Mouse (Mus musculus): ENCODE measurements at regions not wholly inside any gene's neighbourhood (a gene's known extent, or its start where the extent isn't known, plus 50 kb on each side); places are given as distances from the start of the nearest gene placed in this dataset.

DNA sequence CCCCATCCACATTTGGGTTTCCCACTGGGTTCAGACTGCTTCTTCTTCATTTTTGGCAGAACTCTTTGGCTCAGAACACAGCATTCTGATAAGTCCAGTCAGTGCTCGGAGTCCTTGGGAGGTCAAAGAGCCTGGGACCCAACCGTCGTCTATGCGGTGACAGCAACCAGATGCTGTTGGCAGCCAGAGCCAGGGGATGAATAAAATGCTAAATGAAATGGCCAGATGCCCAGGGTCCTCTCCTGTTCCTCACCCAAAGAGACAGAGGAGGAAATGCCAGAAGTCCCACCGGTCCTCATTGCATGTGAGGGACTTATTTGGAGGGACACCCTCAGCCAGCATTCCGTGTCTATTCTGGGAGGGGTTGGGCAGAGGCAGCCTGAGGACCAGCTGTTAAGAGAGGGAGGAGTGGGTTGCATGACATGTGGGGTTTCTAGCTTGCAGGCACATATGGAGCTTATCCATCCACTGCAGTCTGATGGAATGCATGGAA lies 801.2 kb upstream of the Lrrc6 start:
- no peak for TF ChIP-seq POLR2A (IDR thresholded peaks at IDR 0.05; ENCODE audit: low read depth, low read length)
- TF ChIP-seq CTCF (conservative IDR thresholded peaks at IDR 0.05; ENCODE audit: insufficient read depth, insufficient read length, low read depth, low read length), result no peak
